Mouse (Mus musculus): ENCODE measurements at regions not wholly inside any gene's neighbourhood (a gene's known extent, or its start where the extent isn't known, plus 50 kb on each side); places are given as distances from the start of the nearest gene placed in this dataset.

- DNase-seq (ENCODE audit: extremely low spot score in 1 of 2, low spot score in 2 of 2): peak in 1 of 2 experiments; percentile 15
- no peak for TF ChIP-seq CTCF (IDR thresholded peaks at IDR 0.05)
- no peak overlapping the region for H3K4me3 ChIP-seq
- intact Hi-C loops (cut with DNase I): no loop called here
- H3K27ac ChIP-seq: no peak overlapping the region
Observed at GRCm38 (mm10) chr9:25414315-25414714, 67.0 kb upstream of the Eepd1 start.

DNA sequence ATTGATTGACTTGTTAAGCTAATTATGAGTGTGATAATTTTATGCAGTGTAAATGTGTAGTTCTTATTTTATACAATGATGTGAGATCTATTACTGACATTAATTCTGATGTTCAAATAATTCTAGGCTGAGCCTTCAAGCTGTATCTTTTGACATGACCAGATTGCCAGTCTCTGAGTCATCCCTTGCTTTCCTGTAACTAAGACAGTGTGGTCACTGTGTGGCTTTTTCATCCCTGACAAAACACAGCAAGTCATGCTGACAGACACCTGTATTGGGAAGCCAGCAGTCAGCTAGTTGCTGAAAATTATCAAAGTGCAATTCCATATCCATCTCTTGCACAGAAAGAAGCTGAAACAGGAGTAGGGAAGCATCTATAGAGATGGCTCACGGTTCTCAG lies 54.4 kb upstream of the Eepd1 start:
- intact Hi-C loops (cut with DNase I): no loop called here
- no peak overlapping the region for H3K27ac ChIP-seq
- no peak overlapping the region for H3K4me3 ChIP-seq
- no peak for DNase-seq (ENCODE audit: extremely low spot score in 1 of 2, low spot score in 2 of 2)
- TF ChIP-seq CTCF (IDR thresholded peaks at IDR 0.05): no peak

- intact Hi-C loops (cut with DNase I): no loop called here
- TF ChIP-seq CTCF (IDR thresholded peaks at IDR 0.05): no peak
Observed at GRCm38 (mm10) chr9:25429450-25430213, 51.7 kb upstream of the Eepd1 start.

More at GRCm38 (mm10) chr9:25429450-25430213, 51.7 kb upstream of the Eepd1 start:
- Histone ChIP-seq H3K27ac (no peak overlapping the region), H3K4me3 (no peak overlapping the region)
- DNase-seq (ENCODE audit: extremely low spot score in 1 of 2, low spot score in 2 of 2): no peak

All from left cerebral cortex, adult 2 months (tissue).